Mouse (Mus musculus): ENCODE measurements at regions not wholly inside any gene's neighbourhood (a gene's known extent, or its start where the extent isn't known, plus 50 kb on each side); places are given as distances from the start of the nearest gene placed in this dataset.

- DNase-seq: no peak
Observed at GRCm38 (mm10) chr2:117988396-117989173, 123.1 kb upstream of the Thbs1 start.

GRCm38 (mm10) chr2:117989215-117989614 is 122.5 kb upstream of the Thbs1 start:
- no peak for DNase-seq

GRCm38 (mm10) chr2:117996130-117997083 is 115.3 kb upstream of the Thbs1 start:
- DNase-seq: no peak

GRCm38 (mm10) chr2:117999641-118000040 is 112.0 kb upstream of the Thbs1 start:
- DNase-seq: no peak

- DNase-seq: no peak
Observed at GRCm38 (mm10) chr2:118004191-118004590, 107.5 kb upstream of the Thbs1 start.

GRCm38 (mm10) chr2:118007539-118008427 is 103.9 kb upstream of the Thbs1 start:
- peak; percentile 20 for DNase-seq

- no peak for DNase-seq
Observed at GRCm38 (mm10) chr2:118011679-118012078, 100.0 kb upstream of the Thbs1 start.

GRCm38 (mm10) chr2:118012211-118012610 is 99.5 kb upstream of the Thbs1 start:
- DNase-seq: no peak

GRCm38 (mm10) chr2:118013156-118013555 is 98.5 kb upstream of the Thbs1 start:
- no peak for DNase-seq

GRCm38 (mm10) chr2:118015182-118015581 is 96.5 kb upstream of the Thbs1 start:
- DNase-seq: no peak

GRCm38 (mm10) chr2:118025829-118026735 is 85.6 kb upstream of the Thbs1 start:
- no peak for DNase-seq

GRCm38 (mm10) chr2:118028881-118029280 is 82.8 kb upstream of the Thbs1 start:
- no peak for DNase-seq

GRCm38 (mm10) chr2:118029470-118030108 is 82.1 kb upstream of the Thbs1 start:
- no peak for DNase-seq

- no peak for DNase-seq
Observed at GRCm38 (mm10) chr2:118031662-118032061, 80.0 kb upstream of the Thbs1 start.

- DNase-seq: no peak
Observed at GRCm38 (mm10) chr2:118033377-118033776, 78.3 kb upstream of the Thbs1 start.

GRCm38 (mm10) chr2:118034026-118034425 is 77.7 kb upstream of the Thbs1 start:
- no peak for DNase-seq

- DNase-seq: no peak
Observed at GRCm38 (mm10) chr2:118035333-118035732, 76.3 kb upstream of the Thbs1 start.

GRCm38 (mm10) chr2:118038859-118039818 is 72.5 kb upstream of the Thbs1 start:
- DNase-seq: no peak

- DNase-seq: no peak
Observed at GRCm38 (mm10) chr2:118039819-118040206, 71.9 kb upstream of the Thbs1 start.

Measured in thymus, postnatal 4 days (tissue).